Mouse (Mus musculus): ENCODE measurements at regions not wholly inside any gene's neighbourhood (a gene's known extent, or its start where the extent isn't known, plus 50 kb on each side); places are given as distances from the start of the nearest gene placed in this dataset.

DNA sequence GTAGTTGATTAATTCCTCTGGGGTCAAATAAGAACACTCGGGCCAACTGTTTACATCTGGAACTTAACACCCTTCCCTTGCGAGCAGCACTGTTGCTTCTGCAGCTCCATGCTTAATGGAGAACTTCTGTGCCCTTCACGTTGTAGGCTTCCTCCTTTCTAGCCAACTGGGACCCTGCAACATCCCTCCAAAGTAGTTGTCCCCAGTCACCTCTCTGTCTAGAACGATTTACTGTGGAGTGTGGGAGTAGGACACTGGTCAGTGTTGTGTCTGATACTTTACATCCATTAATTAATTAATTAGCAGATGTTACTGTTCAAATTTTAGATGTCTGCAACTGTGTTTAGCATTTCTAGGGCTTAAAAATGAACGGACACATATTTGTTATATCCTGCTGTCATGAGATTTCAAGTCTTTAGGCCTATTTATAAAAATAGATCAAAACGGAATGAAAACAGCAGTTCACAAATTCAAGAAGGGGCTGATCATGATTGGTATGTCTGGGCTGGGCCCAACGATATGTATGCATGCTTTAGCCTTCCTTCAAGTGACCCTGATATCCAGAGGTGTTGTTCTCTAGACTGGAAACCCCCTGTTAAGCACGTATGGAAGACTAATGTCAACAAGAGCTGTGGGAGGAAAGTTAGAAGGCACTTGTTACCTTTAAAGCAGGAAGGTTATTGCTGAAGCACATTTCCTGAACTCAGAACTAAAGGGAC lies 543.6 kb upstream of the Nr5a2 start:
- DNase-seq, result no peak
- Histone ChIP-seq H3K27ac (no peak overlapping the region), H3K79me2 (replicated peaks; ENCODE audit: control insufficient read depth, insufficient read depth, low read length) (no peaks in the 10 kb centered on the region), H3K4me3 (no peak overlapping the region), H3K36me3 (ENCODE audit: control insufficient read depth, insufficient read depth, low read length) (no peaks in the 10 kb centered on the region), H3K9ac (ENCODE audit: low read depth, low read length) (no peak overlapping the region), H3K4me1 (ENCODE audit: control insufficient read depth, insufficient read depth, low read length) (no peaks in the 10 kb centered on the region), H3K27me3 (ENCODE audit: control insufficient read depth, insufficient read depth, low read length) (no peaks in the 10 kb centered on the region)
- TF ChIP-seq CTCF (IDR thresholded peaks at IDR 0.05), result no peak
- no peak for TF ChIP-seq POLR2A (IDR thresholded peaks at IDR 0.05; ENCODE audit: insufficient read depth, low read depth, low read length)
- no peak for TF ChIP-seq EP300 (IDR thresholded peaks at IDR 0.05; ENCODE audit: insufficient read depth, low read depth, low read length)
- WGBS, result 63% methylated on average over 8 of the region's 8 CpGs
- intact Hi-C loops (cut with DNase I), result no loop called here

- WGBS, result 75% methylated on average over 5 of the region's 5 CpGs
- no peak overlapping the region for H3K4me3 ChIP-seq
- TF ChIP-seq EP300 (IDR thresholded peaks at IDR 0.05; ENCODE audit: insufficient read depth, low read depth, low read length) (no peak), POLR2A (IDR thresholded peaks at IDR 0.05; ENCODE audit: insufficient read depth, low read depth, low read length) (no peak), CTCF (IDR thresholded peaks at IDR 0.05) (no peak)
- H3K27ac ChIP-seq, result no peak overlapping the region
- H3K9ac ChIP-seq (ENCODE audit: low read depth, low read length), result no peak overlapping the region
- intact Hi-C loops (cut with DNase I), result no loop called here
- no peaks in the 10 kb centered on the region for H3K79me2 ChIP-seq (replicated peaks; ENCODE audit: control insufficient read depth, insufficient read depth, low read length)
- H3K36me3 ChIP-seq (ENCODE audit: control insufficient read depth, insufficient read depth, low read length), result no peaks in the 10 kb centered on the region
- H3K27me3 ChIP-seq (ENCODE audit: control insufficient read depth, insufficient read depth, low read length), result no peaks in the 10 kb centered on the region
- DNase-seq, result no peak
- H3K4me1 ChIP-seq (ENCODE audit: control insufficient read depth, insufficient read depth, low read length), result no peaks in the 10 kb centered on the region
Observed at GRCm38 (mm10) chr1:137488226-137488625, 528.0 kb upstream of the Nr5a2 start.

GRCm38 (mm10) chr1:137478459-137478858 lies 518.2 kb upstream of the Nr5a2 start:
- Histone ChIP-seq H3K36me3 (ENCODE audit: control insufficient read depth, insufficient read depth, low read length) (no peaks in the 10 kb centered on the region), H3K4me1 (ENCODE audit: control insufficient read depth, insufficient read depth, low read length) (no peaks in the 10 kb centered on the region; the same call in 1 of the 2 replicates), H3K27me3 (ENCODE audit: control insufficient read depth, insufficient read depth, low read length) (no peaks in the 10 kb centered on the region), H3K9ac (ENCODE audit: low read depth, low read length) (no peak overlapping the region), H3K4me3 (no peak overlapping the region), H3K27ac (no peak overlapping the region), H3K79me2 (replicated peaks; ENCODE audit: control insufficient read depth, insufficient read depth, low read length) (no peaks in the 10 kb centered on the region)
- 41% methylated on average over 1 of the region's 1 CpGs for WGBS
- intact Hi-C loops (cut with DNase I), result no loop called here
- DNase-seq, result no peak
- TF ChIP-seq POLR2A (IDR thresholded peaks at IDR 0.05; ENCODE audit: insufficient read depth, low read depth, low read length) (no peak), CTCF (IDR thresholded peaks at IDR 0.05) (no peak), EP300 (IDR thresholded peaks at IDR 0.05; ENCODE audit: insufficient read depth, low read depth, low read length) (no peak)

- DNase-seq, result no peak
- Histone ChIP-seq H3K27ac (no peak overlapping the region), H3K4me1 (ENCODE audit: control insufficient read depth, insufficient read depth, low read length) (no peaks in the 10 kb centered on the region; the same call in 1 of the 2 replicates), H3K36me3 (ENCODE audit: control insufficient read depth, insufficient read depth, low read length) (no peaks in the 10 kb centered on the region), H3K4me3 (no peak overlapping the region), H3K79me2 (replicated peaks; ENCODE audit: control insufficient read depth, insufficient read depth, low read length) (no peaks in the 10 kb centered on the region), H3K9ac (ENCODE audit: low read depth, low read length) (no peak overlapping the region), H3K27me3 (ENCODE audit: control insufficient read depth, insufficient read depth, low read length) (no peaks in the 10 kb centered on the region)
- TF ChIP-seq EP300 (IDR thresholded peaks at IDR 0.05; ENCODE audit: insufficient read depth, low read depth, low read length) (no peak), POLR2A (IDR thresholded peaks at IDR 0.05; ENCODE audit: insufficient read depth, low read depth, low read length) (no peak), CTCF (IDR thresholded peaks at IDR 0.05) (no peak)
- WGBS, result 86% methylated on average over 3 of the region's 3 CpGs
- intact Hi-C loops (cut with DNase I), result no loop called here
Observed at GRCm38 (mm10) chr1:137477239-137477638, 517.0 kb upstream of the Nr5a2 start.

GRCm38 (mm10) chr1:137474858-137475257 lies 514.6 kb upstream of the Nr5a2 start:
- 76% methylated on average over 4 of the region's 4 CpGs for WGBS
- no peak overlapping the region for H3K4me3 ChIP-seq
- H3K27me3 ChIP-seq (ENCODE audit: control insufficient read depth, insufficient read depth, low read length), result no peaks in the 10 kb centered on the region
- H3K9ac ChIP-seq (ENCODE audit: low read depth, low read length), result no peak overlapping the region
- no peak overlapping the region for H3K27ac ChIP-seq
- intact Hi-C loops (cut with DNase I), result no loop called here
- H3K36me3 ChIP-seq (ENCODE audit: control insufficient read depth, insufficient read depth, low read length), result no peaks in the 10 kb centered on the region
- DNase-seq, result no peak
- no peaks in the 10 kb centered on the region; the same call in 1 of the 2 replicates for H3K4me1 ChIP-seq (ENCODE audit: control insufficient read depth, insufficient read depth, low read length)
- TF ChIP-seq POLR2A (IDR thresholded peaks at IDR 0.05; ENCODE audit: insufficient read depth, low read depth, low read length), result no peak
- no peak for TF ChIP-seq CTCF (IDR thresholded peaks at IDR 0.05)
- no peak for TF ChIP-seq EP300 (IDR thresholded peaks at IDR 0.05; ENCODE audit: insufficient read depth, low read depth, low read length)
- H3K79me2 ChIP-seq (replicated peaks; ENCODE audit: control insufficient read depth, insufficient read depth, low read length), result no peaks in the 10 kb centered on the region

- DNase-seq, result no peak
- no peak overlapping the region for H3K9ac ChIP-seq (ENCODE audit: low read depth, low read length)
- no peaks in the 10 kb centered on the region for H3K27me3 ChIP-seq (ENCODE audit: control insufficient read depth, insufficient read depth, low read length)
- WGBS, result 75% methylated on average over 4 of the region's 4 CpGs
- intact Hi-C loops (cut with DNase I), result no loop called here
- no peaks in the 10 kb centered on the region for H3K36me3 ChIP-seq (ENCODE audit: control insufficient read depth, insufficient read depth, low read length)
- no peak overlapping the region for H3K27ac ChIP-seq
- no peak overlapping the region for H3K4me3 ChIP-seq
- no peaks in the 10 kb centered on the region; the same call in 1 of the 2 replicates for H3K4me1 ChIP-seq (ENCODE audit: control insufficient read depth, insufficient read depth, low read length)
- TF ChIP-seq EP300 (IDR thresholded peaks at IDR 0.05; ENCODE audit: insufficient read depth, low read depth, low read length) (no peak), POLR2A (IDR thresholded peaks at IDR 0.05; ENCODE audit: insufficient read depth, low read depth, low read length) (no peak), CTCF (IDR thresholded peaks at IDR 0.05) (no peak)
- no peaks in the 10 kb centered on the region for H3K79me2 ChIP-seq (replicated peaks; ENCODE audit: control insufficient read depth, insufficient read depth, low read length)
Observed at GRCm38 (mm10) chr1:137473800-137474685, 513.8 kb upstream of the Nr5a2 start.
